Mouse (Mus musculus): ENCODE measurements around the gene Serpinb1a.

DNA sequence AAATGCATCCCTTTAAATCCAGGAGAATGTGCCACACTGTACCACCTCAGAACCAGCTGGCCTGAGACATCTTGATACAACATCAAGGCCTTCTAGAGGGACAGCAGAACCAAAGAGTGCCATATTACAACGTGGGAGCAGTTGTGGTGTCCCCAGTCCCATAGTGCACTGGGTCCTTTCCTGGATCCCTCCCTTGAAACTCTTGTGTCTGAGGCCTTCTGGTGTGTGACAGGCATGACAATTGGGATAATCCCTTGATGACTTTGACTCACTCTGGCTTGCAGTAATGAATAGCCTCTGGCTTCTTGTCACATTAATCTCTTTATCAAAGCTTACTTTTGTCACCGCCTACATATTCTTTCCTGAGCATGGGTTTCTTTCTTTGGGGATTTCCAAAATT is 16.0 kb upstream of the Serpinb1a start:
- TF ChIP-seq EP300 (IDR thresholded peaks at IDR 0.05; ENCODE audit: low read depth) (no peak), CTCF (IDR thresholded peaks at IDR 0.05; ENCODE audit: low read depth) (no peak)
